Mouse (Mus musculus) kidney, postnatal 25 days (tissue): ENCODE results near the gene Kcnb1.

Experiments
- DNase-seq, 2 experiments: peaks; one replicate each; pipeline ENCODE4 v3.0.0; 2021; ENCODE audit warnings: mixed read lengths in 2 of 2

The Kcnb1 gene

DNA sequence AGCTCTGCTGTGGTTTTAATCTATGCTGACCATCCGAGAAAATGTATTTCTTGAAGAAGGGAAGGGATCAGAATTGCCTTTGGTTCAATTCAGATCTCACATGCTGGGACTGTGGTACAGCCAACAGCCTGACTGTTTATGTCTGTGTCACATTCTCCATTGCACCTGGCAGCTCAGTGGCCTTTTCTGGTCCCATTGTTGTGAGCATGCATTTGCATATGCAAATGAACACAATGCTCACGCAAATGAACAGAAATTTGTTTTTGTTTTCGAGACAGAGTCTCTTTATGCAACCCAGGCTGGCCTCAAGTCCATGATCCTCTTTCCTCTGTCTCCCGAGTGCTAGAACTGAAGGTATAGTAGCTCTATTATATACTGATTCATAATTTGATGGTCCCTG lies 64.2 kb downstream of the Kcnb1 start:
- DNase-seq = no peak

DNA sequence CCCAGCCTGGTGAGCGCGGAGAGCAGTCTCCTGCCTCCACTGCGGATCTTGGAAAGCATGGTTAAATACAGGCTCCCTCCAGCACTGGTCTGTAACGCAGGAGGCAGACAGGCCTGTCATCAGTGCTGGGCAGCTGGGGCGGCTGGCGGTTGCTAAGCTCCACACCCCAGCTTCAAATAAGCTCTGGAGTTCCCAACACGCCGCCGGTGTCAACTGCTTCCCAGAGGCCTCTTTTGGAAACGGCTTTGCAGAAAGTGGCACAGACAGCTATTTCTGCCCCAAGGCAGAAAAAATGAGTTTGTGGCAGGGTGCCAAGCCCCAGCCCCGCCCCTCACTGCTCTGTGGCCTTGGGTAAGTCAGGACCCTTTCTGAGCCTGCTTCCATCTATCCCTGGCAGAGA lies 66.0 kb downstream of the Kcnb1 start:
- no peak for DNase-seq

DNA sequence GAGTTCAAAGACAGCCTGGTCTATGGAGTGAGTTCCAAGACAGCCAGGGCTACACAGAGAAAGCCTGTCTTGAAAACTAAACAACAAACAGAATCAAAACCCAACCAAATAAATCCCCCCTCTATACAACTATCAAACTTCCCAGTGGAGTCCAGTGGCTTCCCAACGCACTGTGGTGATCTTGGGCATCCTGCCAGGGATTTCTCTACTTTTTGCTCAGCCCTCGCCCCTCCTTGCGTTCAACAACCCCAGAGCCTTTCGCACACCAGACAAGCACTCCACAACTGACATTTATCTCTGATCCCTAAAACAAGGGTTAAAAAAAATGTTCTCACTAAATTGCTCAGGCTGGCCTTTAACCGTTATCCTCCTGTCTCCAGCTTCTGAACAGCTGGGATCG lies 67.2 kb downstream of the Kcnb1 start:
- DNase-seq = no peak

DNA sequence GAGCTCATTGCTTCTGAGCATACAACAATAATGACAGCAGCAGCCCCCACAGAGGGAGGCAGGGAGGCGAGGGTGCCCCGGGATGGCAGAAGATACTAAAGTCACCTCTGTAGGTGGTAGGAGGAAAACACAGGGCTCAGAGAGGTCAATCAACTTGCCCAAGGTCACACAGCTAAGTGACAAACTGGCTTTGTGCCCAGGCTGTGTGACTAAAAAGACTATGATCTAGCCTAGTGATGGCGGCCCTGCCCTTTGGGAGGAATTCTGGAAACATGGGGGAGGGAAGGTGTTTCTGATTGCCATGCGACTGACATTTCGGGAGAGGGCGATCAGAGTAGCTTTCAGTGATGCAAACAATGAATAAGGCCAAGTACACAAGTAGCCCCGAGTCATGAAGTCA lies 68.0 kb downstream of the Kcnb1 start:
- DNase-seq = no peak

DNA sequence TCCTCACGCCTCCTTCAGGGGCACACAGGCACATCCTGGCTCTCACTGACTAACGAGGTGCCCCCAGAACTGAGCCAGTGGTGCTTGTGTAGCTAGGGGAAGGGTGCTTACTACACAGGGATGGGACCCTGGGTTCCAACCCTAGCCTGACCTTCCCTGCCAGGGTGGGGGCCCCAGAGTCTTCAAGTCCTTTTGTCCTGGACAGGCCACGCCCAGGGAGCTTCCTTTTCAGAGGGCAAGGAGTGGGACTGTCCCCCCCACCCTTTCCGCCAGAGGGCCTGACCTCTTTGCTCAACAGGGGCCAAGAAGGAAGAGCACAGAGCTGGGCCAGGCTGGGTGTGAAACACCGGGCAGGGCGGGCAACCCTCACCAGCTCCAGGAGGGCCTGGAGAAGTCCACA lies 68.7 kb downstream of the Kcnb1 start:
- peak; percentile 86 to 94 for DNase-seq

DNA sequence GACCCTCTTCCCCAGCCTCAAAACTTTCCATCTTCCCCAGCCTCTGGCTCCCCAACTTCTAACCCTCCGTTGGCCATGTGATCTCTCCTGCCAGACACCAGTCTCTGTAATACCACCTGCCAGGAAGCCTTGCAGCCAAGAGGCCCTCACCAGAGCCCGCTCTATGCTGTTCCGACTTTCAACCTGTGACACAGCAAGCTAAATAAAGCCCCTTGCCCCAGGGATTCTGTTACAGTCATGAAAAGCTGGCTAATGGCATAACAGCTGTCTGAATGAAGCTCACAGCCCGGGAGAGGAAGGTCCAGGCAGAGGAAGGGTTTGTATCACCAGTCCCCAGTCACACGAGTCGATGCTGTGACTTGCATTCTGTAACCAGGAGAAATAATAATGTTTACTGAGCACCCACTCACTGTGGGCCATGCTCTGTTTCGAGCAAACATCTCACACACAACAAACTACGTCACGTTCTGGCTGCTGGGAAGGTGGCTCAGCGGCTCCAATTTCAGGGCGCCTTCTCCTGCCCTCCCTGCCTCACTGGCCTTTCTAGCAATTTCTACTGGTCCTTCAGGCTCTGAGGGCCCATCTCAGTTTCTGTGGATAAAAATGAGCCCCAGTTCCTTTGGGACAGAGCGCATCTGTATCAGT lies 69.6 kb downstream of the Kcnb1 start:
- DNase-seq = no peak

DNA sequence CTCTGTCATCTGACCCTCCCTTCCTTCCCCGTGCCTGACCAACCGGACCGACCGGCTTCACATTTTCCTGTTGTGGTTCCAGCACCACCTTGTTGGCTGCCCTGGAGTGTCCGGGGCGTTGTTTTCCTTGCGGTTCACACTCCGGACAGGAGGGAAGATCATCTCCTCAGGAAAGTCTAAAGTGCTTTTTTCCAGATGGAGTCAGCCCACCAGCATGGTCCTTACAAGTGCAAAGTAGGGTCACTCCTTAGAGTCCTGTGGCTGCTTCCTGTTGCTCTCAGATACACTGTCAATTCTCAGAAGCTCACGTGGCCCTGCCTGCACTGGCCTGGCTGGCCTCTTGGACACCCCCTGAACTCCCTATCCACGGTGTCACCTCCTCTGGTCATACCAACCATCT lies 71.9 kb downstream of the Kcnb1 start:
- DNase-seq = peak; percentile 69 to 89

DNA sequence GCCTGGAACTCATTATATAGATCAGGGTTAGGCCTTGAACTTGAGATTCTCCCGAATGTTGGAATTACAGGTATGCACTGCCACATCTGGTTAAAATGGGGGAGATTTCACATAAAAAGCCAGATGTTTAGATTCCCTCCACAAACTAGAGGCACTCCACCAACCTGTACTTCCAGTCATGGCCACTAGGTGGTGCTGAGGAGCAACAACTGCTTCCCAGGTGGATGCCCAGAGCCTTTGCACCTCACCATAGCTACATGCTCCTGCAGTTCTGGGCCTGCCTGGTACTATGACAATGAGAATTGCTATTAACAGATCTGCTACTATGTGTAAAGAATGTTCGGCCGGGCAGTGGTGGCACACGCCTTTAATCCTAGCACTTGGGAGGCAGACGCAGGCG lies 77.2 kb downstream of the Kcnb1 start:
- DNase-seq = peak; percentile 77 to 90

DNA sequence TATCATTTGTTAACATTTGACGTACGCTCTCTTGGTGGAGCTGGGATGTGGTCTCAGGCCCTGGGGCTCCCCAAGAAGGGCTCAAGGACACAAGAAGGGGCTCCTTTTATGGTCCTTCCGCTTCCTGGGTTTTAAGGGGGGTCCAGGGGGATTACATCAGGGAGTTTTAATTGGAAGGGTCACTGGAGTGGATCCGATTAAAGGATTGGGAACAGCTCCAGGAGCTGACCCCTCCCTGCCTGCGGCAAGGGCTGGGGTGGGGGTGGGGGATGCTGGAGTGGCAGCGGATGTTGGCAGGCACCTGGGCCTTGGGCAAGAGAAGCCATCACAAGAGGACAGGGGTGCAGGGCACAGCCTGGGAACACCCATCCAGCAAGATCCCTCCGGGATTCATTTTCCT lies 77.7 kb downstream of the Kcnb1 start:
- no peak for DNase-seq

DNA sequence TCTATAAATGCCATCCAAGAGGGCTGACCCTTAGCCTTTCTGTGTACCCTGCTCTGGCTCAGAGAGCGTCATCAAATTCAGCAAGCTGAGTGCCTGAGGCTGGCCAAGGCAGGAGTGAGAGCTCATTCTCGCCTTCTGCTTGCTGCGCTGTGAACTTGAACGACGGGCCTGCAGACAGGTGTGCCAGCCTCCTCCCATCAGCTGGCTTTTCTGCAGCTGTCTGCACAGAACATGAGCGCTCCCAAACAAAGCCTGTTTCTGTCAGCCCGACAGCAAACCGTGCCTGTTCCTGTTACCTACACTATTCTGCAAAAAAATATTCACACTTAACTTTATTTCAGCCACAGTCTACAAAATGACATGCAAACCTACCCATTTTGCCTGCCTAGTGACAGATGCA lies 80.4 kb downstream of the Kcnb1 start:
- DNase-seq = no peak

DNA sequence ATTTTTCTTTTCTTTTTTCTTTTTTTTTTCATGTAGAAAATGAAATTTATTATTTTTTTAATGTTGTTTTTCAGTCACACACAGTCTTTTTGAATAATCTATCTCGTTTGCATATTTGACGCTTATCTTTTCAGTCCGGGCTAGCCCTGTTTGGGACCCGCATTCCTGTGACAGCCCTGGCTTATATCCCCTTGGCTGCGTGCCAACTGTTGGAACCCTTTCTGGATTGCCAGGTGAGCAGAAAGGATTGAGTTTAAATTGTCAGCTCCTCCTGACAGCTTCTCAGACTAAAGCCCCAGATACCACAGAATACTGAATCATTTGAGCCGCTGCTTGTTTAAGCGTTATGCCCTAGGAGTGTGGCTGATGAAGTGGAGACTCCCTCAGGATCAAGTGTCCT lies 86.4 kb downstream of the Kcnb1 start:
- peak in 1 of 2 experiments; percentile 51 for DNase-seq

DNA sequence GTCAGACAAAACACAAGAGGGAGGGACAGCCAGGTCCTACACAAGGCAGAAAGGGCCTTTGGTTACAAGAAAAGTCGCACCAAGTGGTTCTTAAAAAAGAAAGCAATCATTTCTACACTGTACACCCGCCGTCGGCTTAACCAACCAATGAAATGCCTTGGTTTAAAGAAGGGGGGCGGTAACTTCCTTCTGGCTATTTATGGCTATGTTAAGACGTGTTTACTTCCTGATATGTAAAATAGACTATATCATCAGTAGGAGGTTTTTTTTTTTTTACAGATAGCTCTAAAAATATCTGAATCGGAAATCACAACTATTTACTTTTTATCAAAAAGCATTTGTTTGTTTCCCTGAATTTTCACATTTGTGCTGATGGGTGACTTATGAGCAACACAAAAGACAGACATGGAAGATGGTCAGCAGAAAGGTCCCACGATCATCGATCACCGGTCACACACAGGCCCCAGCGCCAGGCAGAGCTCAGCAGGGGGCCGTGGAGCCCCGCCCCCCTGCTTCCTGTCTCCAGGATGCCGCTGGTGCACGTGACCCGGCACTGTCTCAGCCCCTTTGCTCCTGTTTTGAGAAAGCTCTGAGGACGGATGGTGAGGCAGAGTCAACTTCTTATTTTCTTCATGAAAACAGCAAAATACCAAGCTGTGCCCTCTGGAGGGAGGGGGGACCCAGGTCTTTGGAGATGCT lies 88.1 kb downstream of the Kcnb1 start:
- peak; percentile 64 to 78 for DNase-seq

DNA sequence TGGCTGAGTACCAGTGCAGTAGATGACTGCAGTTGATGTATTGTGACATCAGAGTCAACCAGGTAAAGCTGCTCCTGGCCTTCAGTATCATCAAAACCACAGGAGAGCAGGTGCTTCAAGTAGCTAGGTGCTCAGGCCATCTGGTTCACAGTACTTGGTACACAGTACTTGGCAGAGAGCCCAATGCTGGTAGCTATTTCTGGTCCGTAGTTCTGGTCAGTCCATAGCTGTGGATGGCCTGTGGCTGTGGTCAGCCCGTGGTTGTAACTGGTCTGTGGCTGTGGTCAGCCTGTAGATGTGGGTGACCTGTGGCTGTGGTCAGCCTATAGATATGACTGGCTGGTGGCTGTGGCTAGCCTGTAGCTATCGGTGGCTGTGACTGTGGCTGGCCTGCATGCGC lies 95.3 kb downstream of the Kcnb1 start:
- no peak for DNase-seq

DNA sequence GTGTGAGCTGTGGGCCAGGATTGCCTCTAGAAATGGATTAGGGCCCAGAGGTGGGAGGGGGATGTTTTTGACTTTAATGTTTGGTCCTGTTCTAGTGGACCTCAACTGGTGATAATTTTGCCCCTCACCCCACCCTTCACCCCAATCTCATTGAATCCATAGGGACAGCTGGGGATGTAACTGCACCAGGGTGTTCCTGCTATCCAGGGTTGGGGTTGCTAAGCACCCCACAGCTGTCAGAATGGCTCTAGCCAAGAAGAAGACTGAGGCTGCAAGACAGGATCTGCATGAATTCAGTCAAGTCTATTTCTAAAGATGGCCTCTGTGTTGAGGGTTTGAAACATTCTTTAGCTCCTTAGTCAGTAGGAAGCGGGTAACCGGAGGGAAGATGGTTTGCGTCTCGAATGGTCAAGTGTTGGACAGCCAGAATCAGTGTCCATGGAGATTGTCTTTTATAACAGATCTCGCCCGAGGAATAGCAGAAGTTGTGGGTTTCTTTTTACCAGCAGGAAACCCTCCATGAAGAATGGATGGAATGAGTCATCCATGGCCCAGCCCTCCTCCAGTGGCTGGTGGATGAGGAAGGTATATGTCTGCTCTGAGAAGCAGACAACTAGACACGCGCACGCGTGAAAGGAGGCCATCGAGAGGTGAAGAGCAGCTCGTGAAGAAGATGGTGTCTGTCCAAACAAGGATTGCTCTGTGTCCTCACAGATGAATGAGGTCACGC lies 96.6 kb downstream of the Kcnb1 start:
- no peak for DNase-seq

DNA sequence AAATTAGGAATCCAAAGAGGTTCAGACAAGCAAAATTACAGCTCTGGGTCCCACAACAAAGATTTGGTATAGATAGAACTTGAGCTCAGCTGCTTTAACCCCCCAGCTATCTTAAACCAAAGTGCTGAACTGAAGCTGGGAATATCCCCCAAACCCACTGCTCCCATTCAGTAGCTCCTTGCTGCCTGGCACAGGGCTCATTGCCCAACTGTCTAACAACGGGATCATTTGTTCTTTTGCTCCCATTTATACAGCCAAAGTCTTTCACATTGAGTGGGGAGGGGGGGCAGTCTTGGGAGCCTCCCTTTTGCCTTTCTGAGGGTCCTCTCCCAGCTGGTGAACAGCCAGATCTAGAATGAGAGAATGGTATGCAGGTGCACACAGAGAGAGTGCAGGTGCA lies 99.7 kb downstream of the Kcnb1 start:
- no peak for DNase-seq

DNA sequence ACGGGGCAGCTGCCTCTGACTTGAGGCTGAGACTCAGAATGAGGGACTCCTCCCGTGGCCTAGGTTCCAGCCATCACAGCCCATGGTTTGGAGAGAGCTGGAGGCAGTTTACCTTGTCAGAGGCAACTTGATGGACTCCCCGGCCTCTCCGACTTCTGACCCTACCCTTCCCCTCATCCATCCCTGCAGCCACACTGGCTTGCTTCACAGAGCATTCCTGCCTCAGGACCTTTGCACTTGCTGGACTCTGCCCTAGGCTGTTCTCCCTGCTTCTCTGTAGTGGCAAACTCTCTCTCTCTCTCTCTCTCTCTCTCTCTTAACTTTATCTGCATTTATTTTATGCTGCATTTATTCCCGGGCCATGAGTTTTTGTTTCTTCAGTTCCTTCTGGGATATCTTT lies 103.1 kb downstream of the Kcnb1 start:
- peak; percentile 47 to 61 for DNase-seq

DNA sequence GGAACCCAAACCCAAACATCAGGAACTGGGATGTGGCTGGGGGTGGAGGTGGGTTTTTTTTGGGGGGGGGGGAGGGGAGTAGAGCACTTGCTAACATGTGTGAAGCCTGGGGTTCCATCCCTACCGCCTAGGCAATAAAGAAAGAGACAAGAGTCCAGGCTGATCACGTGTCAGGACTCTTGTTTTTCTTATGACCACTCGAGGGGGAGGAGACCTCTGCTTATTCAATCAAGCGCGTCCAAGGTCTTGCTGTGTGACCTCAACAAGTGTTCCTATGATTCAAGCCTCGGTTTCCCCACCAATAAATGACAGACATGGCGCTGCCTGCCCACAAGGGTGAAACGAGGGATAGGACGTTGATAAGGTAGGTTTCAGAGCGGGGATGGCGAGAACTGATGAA lies 103.9 kb downstream of the Kcnb1 start:
- peak; percentile 41 to 48 for DNase-seq

DNA sequence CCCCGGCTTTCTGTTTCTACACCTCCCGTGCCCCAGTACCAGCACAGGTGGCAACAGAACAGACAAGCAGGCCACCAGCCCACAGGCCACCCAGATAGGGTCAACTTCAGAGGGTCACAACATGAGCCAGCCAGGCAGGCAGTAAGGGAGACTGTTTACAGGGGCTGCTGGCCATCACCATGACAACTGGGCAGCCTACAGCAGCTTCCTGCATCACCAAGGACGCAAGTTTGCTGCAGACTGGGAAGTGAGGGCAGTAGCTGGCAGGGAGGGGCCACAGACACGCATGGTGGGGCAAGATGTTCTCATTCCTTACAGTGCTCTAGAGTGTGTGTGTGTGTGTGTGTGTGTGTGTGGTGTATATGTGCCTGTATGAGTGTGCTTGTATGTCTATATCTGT lies 108.3 kb downstream of the Kcnb1 start:
- peak in 1 of 2 experiments; percentile 51 for DNase-seq

DNA sequence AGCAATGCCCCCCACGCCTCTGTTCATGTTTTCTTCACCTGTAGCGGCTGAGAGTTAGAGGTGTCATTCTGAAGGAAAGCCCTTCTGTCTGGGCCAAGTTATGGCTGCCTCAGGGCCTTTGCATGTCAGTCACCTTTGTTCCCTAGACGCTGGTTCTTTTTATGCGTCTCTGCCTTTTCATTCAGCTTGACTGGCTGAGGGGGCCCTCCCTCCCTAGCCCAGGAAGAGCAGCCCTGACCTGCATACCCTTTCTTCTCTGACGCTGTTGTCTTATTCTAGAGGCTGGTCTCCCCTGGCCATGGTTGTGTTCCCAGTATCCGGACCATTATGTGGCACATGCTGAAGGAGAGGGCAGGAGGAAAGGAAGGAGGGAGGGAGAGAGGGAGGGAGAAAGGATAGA lies 108.8 kb downstream of the Kcnb1 start:
- no peak for DNase-seq

DNA sequence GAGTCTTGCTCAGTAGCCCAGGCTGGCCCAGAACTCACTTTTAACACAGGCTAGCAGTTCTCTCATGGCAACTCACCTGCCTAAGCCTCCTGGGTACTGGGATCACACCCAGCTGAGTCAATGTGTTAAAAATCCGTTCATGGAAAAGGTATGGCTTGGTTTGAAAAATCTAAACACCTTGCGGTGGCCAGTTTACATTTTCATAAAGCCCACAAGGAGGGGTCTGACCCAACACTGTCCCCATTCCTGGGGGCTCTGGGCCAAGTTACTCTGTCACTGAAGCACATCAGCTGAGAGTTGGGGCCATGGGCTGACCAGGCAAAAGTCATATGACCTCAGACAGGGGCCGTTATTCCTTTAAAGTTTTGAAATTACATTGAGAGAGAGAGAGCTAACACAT lies 109.6 kb downstream of the Kcnb1 start:
- no peak for DNase-seq

DNA sequence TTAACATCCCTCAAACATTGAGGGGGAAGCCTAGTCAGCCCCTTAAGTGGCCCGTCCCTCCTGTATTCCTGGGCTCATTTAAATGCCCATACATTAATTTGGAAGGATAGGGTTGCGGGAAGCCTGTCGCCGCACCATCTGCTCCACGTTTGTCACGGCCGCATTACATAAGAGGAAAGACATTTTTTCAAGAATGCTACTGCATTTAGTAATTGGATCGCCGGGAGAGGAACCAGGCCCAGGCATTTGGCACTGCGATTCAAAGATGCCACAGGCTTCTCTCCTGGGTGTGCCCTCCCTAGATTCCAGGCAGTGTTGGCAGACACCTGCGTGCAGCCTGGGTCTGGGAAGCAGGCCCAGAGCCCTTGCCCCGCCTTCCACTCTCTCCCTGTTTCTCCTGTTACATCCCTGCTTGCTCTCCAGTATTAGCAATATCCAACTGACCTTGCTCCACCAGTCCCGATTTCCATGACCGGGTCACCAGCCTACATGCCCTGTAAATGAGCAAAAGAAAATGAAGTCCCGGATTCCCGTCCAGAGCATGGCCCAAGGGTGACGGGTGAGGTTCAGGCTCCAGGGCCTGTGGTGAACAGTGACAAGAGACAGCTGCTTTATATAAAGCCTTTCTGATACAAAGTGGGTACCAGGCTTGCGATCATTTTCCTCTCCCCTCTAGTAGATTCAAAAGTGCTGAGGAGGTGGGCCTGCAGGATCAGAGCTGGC lies 110.3 kb downstream of the Kcnb1 start:
- peak in 1 of 2 experiments; percentile 47 for DNase-seq

DNA sequence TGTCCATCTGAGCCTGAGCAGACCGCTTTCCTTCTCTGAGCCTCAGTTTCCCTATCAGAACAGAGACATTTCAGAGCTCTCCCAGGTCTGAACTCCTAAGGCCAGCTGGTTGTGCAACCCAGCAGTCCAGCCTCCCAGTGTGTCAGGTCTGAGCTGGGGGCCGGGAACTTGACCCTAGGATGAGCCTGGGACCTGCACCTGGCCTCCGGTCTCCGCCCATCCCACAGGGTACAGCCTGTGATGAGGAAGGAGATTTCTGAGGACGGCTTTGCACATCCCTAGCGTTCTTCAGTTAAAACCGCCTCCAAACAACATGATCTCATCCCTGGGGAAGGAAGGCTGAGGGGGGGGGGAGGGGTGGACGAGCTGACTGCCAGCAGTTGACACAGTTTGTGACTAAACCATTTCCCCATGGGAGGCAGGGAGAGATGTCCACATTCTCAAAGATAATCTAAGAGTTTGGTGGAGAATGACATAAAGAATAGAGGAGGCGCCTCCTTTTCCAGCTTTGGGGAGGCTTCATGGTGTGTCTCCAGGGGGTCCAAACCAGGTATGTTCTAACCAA lies 110.9 kb downstream of the Kcnb1 start:
- DNase-seq = no peak

DNA sequence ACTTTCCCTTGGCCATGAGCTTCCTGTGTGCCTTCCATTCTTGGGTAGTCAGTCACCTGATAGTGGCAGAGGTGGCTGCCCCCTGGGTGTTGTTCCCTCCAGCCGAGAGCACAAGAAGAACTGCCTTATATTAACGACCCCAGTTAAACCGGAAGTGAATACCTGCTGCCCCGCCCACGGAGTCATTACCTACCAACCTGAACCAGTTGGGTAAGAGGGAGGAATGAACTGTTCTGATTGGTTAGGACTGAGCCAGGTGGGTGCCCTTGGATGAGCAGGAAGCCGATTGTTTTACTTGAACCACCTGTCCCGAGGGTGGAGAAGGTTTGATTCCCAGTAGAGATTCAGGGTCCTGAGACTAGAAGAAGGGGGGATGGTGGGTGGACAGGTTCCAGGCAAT lies 111.5 kb downstream of the Kcnb1 start:
- no peak for DNase-seq
